Mouse (Mus musculus): ENCODE data around the gene Fam126b.
"Not testable (repeated sequence)": the region's sequence is repeated elsewhere in the genome, so short reads cannot be mapped to it uniquely, and the experiment has no call there.

Fam126b gene

GRCm38 (mm10) chr1:58568456-58569130 is 17.5 kb downstream of the Fam126b start:
- no peak for DNase-seq (ENCODE audit: low spot score in 2 of 2)

- DNase-seq (ENCODE audit: low spot score in 2 of 2) = no peak
These were observed 19.5 kb downstream of the Fam126b start for GRCm38 (mm10) chr1:58566621-58567020.

GRCm38 (mm10) chr1:58564981-58565380 is 21.1 kb downstream of the Fam126b start:
- no peak for DNase-seq (ENCODE audit: low spot score in 2 of 2)

GRCm38 (mm10) chr1:58562455-58562854 is 23.7 kb downstream of the Fam126b start:
- DNase-seq (ENCODE audit: low spot score in 2 of 2) = peak; percentile 31 to 42

- not testable (repeated sequence) for DNase-seq (ENCODE audit: low spot score in 2 of 2)
These were observed 25.8 kb downstream of the Fam126b start for GRCm38 (mm10) chr1:58560370-58560769.

GRCm38 (mm10) chr1:58541386-58541785 is 44.7 kb downstream of the Fam126b start:
- DNase-seq (ENCODE audit: low spot score in 2 of 2) = no peak

DNA sequence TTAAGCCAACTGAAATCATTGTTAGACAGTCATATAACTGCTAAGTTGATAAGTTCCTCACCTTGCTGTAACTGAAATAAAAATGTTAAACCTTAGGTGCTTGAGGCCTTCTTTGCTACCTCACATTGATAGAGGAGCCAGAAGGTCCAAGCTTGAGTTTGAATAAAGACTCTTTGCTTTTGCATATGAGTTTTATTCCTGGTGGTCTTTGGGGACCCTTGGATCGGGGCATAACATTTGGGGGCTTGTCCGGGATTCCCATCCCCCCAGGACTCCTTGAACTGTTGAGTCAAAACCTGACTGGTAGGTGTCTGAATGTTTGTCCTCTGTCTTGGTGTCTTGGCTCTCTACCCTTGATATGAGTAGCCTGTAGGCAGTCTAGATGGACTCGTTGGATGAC is 78.9 kb downstream of the Fam126b start:
- DNase-seq (ENCODE audit: low spot score in 2 of 2) = no peak

GRCm38 (mm10) chr1:58504577-58505254 is 81.4 kb downstream of the Fam126b start, which contains the start of gene Orc2:
TSS of gene Orc2 (minus strand) at chr1:58505109.
- DNase-seq (ENCODE audit: low spot score in 2 of 2) = peak; percentile 91 to 92

- no peak for DNase-seq (ENCODE audit: low spot score in 2 of 2)
These were observed 82.2 kb downstream of the Fam126b start for GRCm38 (mm10) chr1:58503793-58504370.

GRCm38 (mm10) chr1:58503134-58503533 is 83.0 kb downstream of the Fam126b start:
- DNase-seq (ENCODE audit: low spot score in 2 of 2) = peak in 1 of 2 experiments; percentile 21

GRCm38 (mm10) chr1:58498758-58499157 is 87.4 kb downstream of the Fam126b start:
- no peak for DNase-seq (ENCODE audit: low spot score in 2 of 2)

- no peak for DNase-seq (ENCODE audit: low spot score in 2 of 2)
These were observed 88.4 kb downstream of the Fam126b start for GRCm38 (mm10) chr1:58497678-58498077.

DNA sequence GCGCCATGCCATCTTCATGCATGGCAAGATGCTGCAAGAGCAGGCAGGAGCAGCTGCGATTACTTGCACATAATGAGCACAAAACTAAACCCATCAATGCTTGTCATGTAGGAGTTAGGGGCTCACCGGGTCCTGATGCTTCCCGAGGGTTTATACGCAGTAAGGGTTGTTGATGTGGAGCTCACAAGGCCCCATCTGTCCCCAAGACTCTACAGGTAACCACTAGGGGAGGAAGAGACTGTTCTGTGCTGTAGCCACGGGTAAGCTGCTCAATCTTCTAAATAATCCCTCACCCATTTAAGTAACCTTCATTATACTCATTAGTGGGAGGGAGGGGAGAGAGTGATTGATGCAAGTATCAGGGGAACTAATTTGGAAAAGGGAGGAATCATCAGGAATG is 90.5 kb downstream of the Fam126b start:
- no peak for DNase-seq (ENCODE audit: low spot score in 2 of 2)

DNA sequence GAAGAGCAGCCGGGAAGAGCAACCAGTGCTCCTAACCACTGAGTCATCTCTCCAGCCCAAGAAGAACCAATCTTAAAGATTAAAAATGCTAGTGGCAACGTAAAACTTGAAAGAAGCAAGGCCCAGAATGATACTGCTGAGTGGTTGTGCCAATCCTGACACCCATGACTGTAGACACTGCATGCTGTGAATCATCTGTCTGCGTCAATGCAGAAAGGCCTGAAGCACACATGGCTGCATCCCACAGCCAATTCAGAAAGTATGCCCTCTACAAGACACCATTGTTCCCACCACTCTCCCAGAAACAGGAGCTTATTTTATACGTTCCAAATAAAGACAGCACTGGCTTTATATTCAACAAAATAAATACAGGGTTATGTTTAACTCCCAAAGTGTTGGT is 103.5 kb downstream of the Fam126b start:
- no peak for DNase-seq (ENCODE audit: low spot score in 2 of 2)

- no peak for DNase-seq (ENCODE audit: low spot score in 2 of 2)
These were observed 110.5 kb downstream of the Fam126b start for GRCm38 (mm10) chr1:58475662-58476061.
